Mouse (Mus musculus): Measurements from ENCODE around the gene Zdhhc8. TPM values are rescaled to one million over a fixed set of nuclear protein-coding genes. Genes with fewer than 3 reads are reported as not detected.
"Not testable (repeated sequence)": the region's sequence is repeated elsewhere in the genome, so short reads cannot be mapped to it uniquely, and the experiment has no call there.

Gene Zdhhc8
- total RNA-seq, 2 experiments from 2014 or later, result 104 TPM

- peak; percentile 65 to 76 for DNase-seq (ENCODE audit: extremely low spot score in 1 of 2, low spot score in 2 of 2)
Measured at GRCm38 (mm10) chr16:18210701-18211416, 24.1 kb downstream of the Zdhhc8 start.

GRCm38 (mm10) chr16:18203430-18204091, 31.4 kb downstream of the Zdhhc8 start:
- intact Hi-C loops (cut with DNase I), result no loop called here
- no peak for DNase-seq (ENCODE audit: extremely low spot score in 1 of 2, low spot score in 2 of 2)

More at GRCm38 (mm10) chr16:18210701-18211416, 24.1 kb downstream of the Zdhhc8 start:
- intact Hi-C loops (cut with DNase I), result loop anchor here (1.0 to 10.0 kb wide), 3 partner anchors 103 to 286 kb away; partner anchors contain the start of genes Dgcr6 and Slc25a1

- no peak for DNase-seq (ENCODE audit: extremely low spot score in 1 of 2, low spot score in 2 of 2)
- intact Hi-C loops (cut with DNase I), result no loop called here
Measured at GRCm38 (mm10) chr16:18202061-18202460, 32.9 kb downstream of the Zdhhc8 start.

GRCm38 (mm10) chr16:18201620-18202019, 33.3 kb downstream of the Zdhhc8 start:
- intact Hi-C loops (cut with DNase I), result no loop called here
- DNase-seq (ENCODE audit: extremely low spot score in 1 of 2, low spot score in 2 of 2), result no peak

GRCm38 (mm10) chr16:18200062-18200461, 34.9 kb downstream of the Zdhhc8 start:
- intact Hi-C loops (cut with DNase I), result no loop called here
- DNase-seq (ENCODE audit: extremely low spot score in 1 of 2, low spot score in 2 of 2), result no peak

GRCm38 (mm10) chr16:18198365-18199098, 36.4 kb downstream of the Zdhhc8 start:
- intact Hi-C loops (cut with DNase I), result no loop called here
- no peak for DNase-seq (ENCODE audit: extremely low spot score in 1 of 2, low spot score in 2 of 2)

- intact Hi-C loops (cut with DNase I), result no loop called here
- DNase-seq (ENCODE audit: extremely low spot score in 1 of 2, low spot score in 2 of 2), result no peak
Measured at GRCm38 (mm10) chr16:18197881-18198280, 37.1 kb downstream of the Zdhhc8 start.

- DNase-seq (ENCODE audit: extremely low spot score in 1 of 2, low spot score in 2 of 2); intact Hi-C loops (cut with DNase I): not testable (repeated sequence)
Measured at GRCm38 (mm10) chr16:18195561-18195960, 39.4 kb downstream of the Zdhhc8 start.

- peak; percentile 47 to 73 for DNase-seq (ENCODE audit: extremely low spot score in 1 of 2, low spot score in 2 of 2)
- intact Hi-C loops (cut with DNase I), result no loop called here
Measured at GRCm38 (mm10) chr16:18195068-18195467, 39.9 kb downstream of the Zdhhc8 start.

- intact Hi-C loops (cut with DNase I), result no loop called here
- peak in 1 of 2 experiments; percentile 39 for DNase-seq (ENCODE audit: extremely low spot score in 1 of 2, low spot score in 2 of 2)
Measured at GRCm38 (mm10) chr16:18194208-18194985, 40.5 kb downstream of the Zdhhc8 start.

GRCm38 (mm10) chr16:18191006-18191405, 43.9 kb downstream of the Zdhhc8 start:
- peak in 1 of 2 experiments; percentile 17 for DNase-seq (ENCODE audit: extremely low spot score in 1 of 2, low spot score in 2 of 2)

GRCm38 (mm10) chr16:18187221-18187620, 47.7 kb downstream of the Zdhhc8 start:
- DNase-seq (ENCODE audit: extremely low spot score in 1 of 2, low spot score in 2 of 2), result no peak
- intact Hi-C loops (cut with DNase I), result no loop called here

More at GRCm38 (mm10) chr16:18191006-18191405, 43.9 kb downstream of the Zdhhc8 start:
- intact Hi-C loops (cut with DNase I), result no loop called here

- intact Hi-C loops (cut with DNase I), result no loop called here
- DNase-seq (ENCODE audit: extremely low spot score in 1 of 2, low spot score in 2 of 2), result no peak
Measured at GRCm38 (mm10) chr16:18186798-18187197, 48.1 kb downstream of the Zdhhc8 start.

- intact Hi-C loops (cut with DNase I), result no loop called here
- DNase-seq (ENCODE audit: extremely low spot score in 1 of 2, low spot score in 2 of 2), result no peak
Measured at GRCm38 (mm10) chr16:18185715-18186449, 49.1 kb downstream of the Zdhhc8 start.

- no peak for DNase-seq (ENCODE audit: extremely low spot score in 1 of 2, low spot score in 2 of 2)
- intact Hi-C loops (cut with DNase I), result no loop called here
Measured at GRCm38 (mm10) chr16:18182766-18183165, 52.2 kb downstream of the Zdhhc8 start.

GRCm38 (mm10) chr16:18181398-18181797, 53.5 kb downstream of the Zdhhc8 start:
- no peak for DNase-seq (ENCODE audit: extremely low spot score in 1 of 2, low spot score in 2 of 2)
- intact Hi-C loops (cut with DNase I), result no loop called here

- DNase-seq (ENCODE audit: extremely low spot score in 1 of 2, low spot score in 2 of 2), result no peak
- intact Hi-C loops (cut with DNase I), result no loop called here
Measured at GRCm38 (mm10) chr16:18179591-18179990, 55.3 kb downstream of the Zdhhc8 start.

GRCm38 (mm10) chr16:18176758-18177157, 58.2 kb downstream of the Zdhhc8 start:
- DNase-seq (ENCODE audit: extremely low spot score in 1 of 2, low spot score in 2 of 2), result peak in 1 of 2 experiments; percentile 21
- intact Hi-C loops (cut with DNase I), result no loop called here

Data from left cerebral cortex, postnatal 10 days (tissue).